Mouse (Mus musculus) testis, adult 2 months (tissue): ENCODE results near the gene Sufu.

Source experiments
- CTCF ChIP-seq: fragments of 200-500 bp; IDR thresholded peaks from 2 replicates; pipeline ENCODE4 v1.5.1; 2012; ENCODE audit warnings: low read depth, mild to moderate bottlenecking, inconsistent platforms, low read length, moderate library complexity; ENCODE audit not compliant: control insufficient read depth, insufficient read depth, insufficient replicate concordance
- POLR2A ChIP-seq: fragments of 200-500 bp; IDR thresholded peaks from 2 replicates; pipeline ENCODE4 v1.6.1; 2012; ENCODE audit warnings: low read depth, mild to moderate bottlenecking, inconsistent platforms, low read length, moderate library complexity; ENCODE audit not compliant: control insufficient read depth

- TF ChIP-seq POLR2A (no peak), CTCF (no peak)
These were observed 92.8 kb downstream of the Sufu start for GRCm38 (mm10) chr19:46489448-46489847.
